Mouse (Mus musculus) frontal cortex, postnatal 36 days (tissue): Measurements from ENCODE around the gene Adprh.
"Not testable (repeated sequence)": the region's sequence is repeated elsewhere in the genome, so short reads cannot be mapped to it uniquely, and the experiment has no call there.

ENCODE experiments used
- DNase-seq, 2 experiments: peaks; one replicate each; pipeline ENCODE4 v3.0.0; 2022; ENCODE audit warnings: low spot score in 2 of 2

Gene Adprh

GRCm38 (mm10) chr16:38452442-38453202, at the start of gene Adprh:
Gene Adprh, minus strand, starts transcription at chr16:38452703.
- peak; percentile 90 to 91 for DNase-seq

GRCm38 (mm10) chr16:38496604-38497140, 44.2 kb upstream of the Adprh start:
- DNase-seq = no peak

GRCm38 (mm10) chr16:38493890-38494289, 41.4 kb upstream of the Adprh start:
- peak in 1 of 2 experiments; percentile 14 for DNase-seq

GRCm38 (mm10) chr16:38492551-38492950, 40.0 kb upstream of the Adprh start:
- no peak for DNase-seq

- no peak for DNase-seq
Observed at GRCm38 (mm10) chr16:38483582-38484309, 31.2 kb upstream of the Adprh start.

- DNase-seq = peak in 1 of 2 experiments; percentile 13
Observed at GRCm38 (mm10) chr16:38482780-38483562, 30.5 kb upstream of the Adprh start.

- no peak for DNase-seq
Observed at GRCm38 (mm10) chr16:38481327-38481726, 28.8 kb upstream of the Adprh start.

GRCm38 (mm10) chr16:38478296-38478695, 25.8 kb upstream of the Adprh start:
- no peak for DNase-seq

- DNase-seq = not testable (repeated sequence)
Observed at GRCm38 (mm10) chr16:38477241-38477608, 24.7 kb upstream of the Adprh start.

GRCm38 (mm10) chr16:38476312-38477240, 24.1 kb upstream of the Adprh start:
- peak; percentile 28 to 48 for DNase-seq

GRCm38 (mm10) chr16:38475681-38476311, 23.3 kb upstream of the Adprh start:
- DNase-seq = no peak

- no peak for DNase-seq
Observed at GRCm38 (mm10) chr16:38474677-38475286, 22.3 kb upstream of the Adprh start.

- no peak for DNase-seq
Observed at GRCm38 (mm10) chr16:38473661-38474060, 21.2 kb upstream of the Adprh start.

- no peak for DNase-seq
Observed at GRCm38 (mm10) chr16:38472507-38472873, 20.0 kb upstream of the Adprh start.

- no peak for DNase-seq
Observed at GRCm38 (mm10) chr16:38471697-38472506, 19.4 kb upstream of the Adprh start.

GRCm38 (mm10) chr16:38469437-38469836, 16.9 kb upstream of the Adprh start:
- DNase-seq = no peak

GRCm38 (mm10) chr16:38468706-38469018, 16.2 kb upstream of the Adprh start:
- DNase-seq = no peak

- DNase-seq = no peak
Observed at GRCm38 (mm10) chr16:38467917-38468705, 15.6 kb upstream of the Adprh start.
